Mouse (Mus musculus) thymus, postnatal 10 days (tissue): ENCODE results near the gene Lrrc17.
"Not testable (repeated sequence)": the region's sequence is repeated elsewhere in the genome, so short reads cannot be mapped to it uniquely, and the experiment has no call there.

Experiments
- DNase-seq, 2 experiments: peaks; one replicate each; pipeline ENCODE4 v3.0.0; 2021; ENCODE audit warnings: low spot score in 2 of 2

Gene Lrrc17

DNA sequence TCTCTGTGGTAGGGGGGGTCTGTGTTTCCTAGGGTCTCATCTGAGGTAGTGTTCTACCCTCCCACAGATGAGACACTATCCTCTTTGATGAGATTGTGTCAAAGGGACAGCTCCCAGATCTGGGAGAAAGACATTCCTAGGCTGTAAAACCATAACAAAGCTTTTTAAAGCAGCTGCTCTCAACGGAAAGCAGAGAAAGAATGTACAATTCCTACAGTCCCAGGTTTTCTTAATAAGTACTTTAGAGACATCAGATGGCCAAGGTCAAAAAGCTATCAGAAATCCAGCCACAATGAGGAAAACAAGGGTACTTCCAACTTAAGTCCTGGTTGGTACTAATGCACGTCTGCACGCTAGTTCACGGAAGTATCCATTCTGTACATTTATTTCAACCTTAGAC is 1.1 kb upstream of the Lrrc17 start:
- DNase-seq = no peak

DNA sequence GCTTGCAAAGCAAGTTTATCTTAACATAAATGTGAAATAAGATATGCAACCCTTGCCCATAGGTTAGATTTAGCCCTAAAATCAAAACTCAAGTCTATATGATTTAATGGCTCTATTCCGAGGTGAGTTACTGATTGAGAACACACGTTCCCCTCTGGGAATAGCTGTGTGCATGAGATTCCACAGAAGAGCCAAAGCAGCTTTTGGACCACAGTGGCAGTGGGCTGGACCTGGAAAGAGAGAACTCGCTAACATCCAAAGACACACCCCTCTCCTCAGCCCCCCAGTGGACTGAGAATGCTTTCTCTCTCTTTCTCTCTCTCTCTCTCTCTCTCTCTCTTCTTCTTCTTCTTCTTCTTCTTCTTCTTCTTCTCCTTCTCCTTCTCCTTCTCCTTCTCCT is 1.5 kb downstream of the Lrrc17 start:
- no peak for DNase-seq

DNA sequence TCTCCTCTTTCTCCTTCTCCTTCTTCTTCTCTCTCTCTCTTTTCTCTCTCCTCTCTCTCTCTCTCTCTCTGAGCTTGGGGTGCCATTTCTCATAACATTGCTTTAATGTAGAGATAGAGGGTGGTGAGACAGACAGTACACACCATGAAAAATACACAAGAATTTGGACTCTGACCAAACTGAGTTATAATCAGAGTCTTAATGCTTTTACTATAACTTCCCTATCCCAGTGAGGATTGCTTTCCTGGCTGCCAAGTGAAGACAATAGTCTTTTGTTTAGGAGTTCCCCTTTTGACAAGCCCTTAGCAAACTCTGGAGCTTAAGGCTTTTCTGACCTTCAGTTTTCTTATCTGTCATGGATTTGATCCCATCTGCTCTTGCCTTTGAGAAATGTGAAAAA is 1.9 kb downstream of the Lrrc17 start:
- no peak for DNase-seq

DNA sequence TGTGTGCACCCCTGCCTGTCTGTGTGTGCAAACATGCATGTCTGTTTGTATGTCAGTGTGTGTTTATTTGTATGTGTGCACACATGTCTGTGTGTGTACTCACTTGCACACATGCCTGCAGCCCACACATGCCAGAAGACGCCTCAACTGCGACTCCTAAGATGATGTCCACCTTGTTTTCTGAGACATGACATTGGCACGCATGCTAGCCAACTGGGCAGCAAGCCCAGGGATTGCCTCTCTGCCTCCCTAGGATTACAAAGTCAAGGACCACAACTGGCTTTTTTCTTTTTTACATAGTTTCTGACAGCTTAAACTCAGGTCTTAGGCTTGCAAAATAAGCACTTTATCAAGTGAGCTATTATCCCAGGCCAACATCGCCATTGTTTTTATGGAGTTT is 2.4 kb downstream of the Lrrc17 start:
- no peak for DNase-seq

DNA sequence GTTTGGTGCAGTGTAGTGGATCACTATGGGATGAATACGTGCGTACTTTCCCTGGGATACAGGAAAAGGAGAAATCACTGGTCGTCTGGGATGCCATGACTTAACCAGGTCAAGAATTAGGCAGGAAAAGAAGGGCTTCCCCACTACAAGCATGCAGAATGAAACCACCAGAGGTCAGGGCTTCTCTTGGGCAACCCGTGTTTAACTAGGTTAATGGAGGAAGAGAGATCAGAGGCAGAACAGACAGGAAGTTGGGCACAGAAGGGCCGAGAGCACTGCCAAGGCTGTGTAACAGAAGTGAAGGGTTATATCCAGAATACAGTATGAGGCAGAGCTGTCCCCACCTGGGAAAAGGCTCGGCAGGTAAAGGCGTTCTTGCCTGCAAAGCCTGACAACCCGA is 3.6 kb downstream of the Lrrc17 start:
- no peak for DNase-seq

DNA sequence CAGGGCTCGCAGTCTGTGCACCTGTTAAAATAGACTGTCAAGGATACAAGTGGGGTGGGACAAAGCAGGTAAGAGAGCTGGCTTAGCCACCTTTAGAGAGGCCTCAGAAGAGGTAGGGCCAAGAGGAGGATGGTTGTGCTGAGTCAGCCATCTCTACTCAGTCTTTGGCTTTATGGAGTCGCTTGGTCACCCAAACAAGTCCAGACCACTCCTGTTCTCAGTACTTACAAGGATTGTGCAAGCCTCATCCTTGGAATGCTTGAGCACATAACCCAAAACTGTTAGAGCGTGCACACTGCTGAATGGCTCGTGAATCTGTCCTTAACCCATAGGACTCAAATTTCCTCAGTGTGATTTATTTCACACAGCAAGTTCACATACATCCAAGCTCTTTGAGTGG is 10.3 kb downstream of the Lrrc17 start:
- DNase-seq = no peak

DNA sequence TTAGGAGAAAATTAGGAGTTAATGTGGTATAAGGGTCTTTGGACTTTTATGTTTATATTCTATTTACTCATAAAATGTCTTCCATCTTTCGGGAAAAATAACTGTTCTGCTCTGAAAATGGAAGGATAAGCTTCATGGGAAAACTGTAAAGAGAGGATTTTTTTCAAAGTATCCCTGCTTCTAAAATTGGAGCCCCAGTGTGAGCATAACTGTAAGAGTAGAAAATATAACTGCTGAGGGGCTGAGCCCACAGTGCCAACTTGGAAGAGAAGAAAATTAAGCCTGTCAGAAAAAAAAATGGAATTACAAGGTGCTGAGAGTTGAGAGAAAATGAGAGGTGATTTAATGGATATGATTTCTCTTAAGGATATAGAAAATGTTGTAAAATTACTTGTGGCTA is 11.4 kb downstream of the Lrrc17 start:
- no peak for DNase-seq

DNA sequence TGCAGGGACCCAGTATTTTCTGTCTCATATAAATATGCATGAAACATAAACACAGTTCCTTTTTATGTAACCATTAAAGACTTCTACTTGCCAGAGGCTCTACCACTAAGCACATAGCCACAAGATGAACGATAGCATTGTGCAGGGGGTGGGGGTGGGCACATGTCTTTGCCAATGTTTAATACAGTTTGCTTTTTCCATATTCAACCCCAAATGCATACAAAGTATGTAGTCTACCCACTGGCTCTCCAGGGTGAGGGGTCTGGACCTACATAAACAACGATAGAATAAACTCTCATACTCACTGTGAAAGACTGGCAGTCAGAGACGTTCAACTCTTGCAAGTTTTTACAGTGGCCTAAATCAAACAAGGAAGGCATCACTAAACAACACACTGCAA is 13.1 kb downstream of the Lrrc17 start:
- no peak for DNase-seq

DNA sequence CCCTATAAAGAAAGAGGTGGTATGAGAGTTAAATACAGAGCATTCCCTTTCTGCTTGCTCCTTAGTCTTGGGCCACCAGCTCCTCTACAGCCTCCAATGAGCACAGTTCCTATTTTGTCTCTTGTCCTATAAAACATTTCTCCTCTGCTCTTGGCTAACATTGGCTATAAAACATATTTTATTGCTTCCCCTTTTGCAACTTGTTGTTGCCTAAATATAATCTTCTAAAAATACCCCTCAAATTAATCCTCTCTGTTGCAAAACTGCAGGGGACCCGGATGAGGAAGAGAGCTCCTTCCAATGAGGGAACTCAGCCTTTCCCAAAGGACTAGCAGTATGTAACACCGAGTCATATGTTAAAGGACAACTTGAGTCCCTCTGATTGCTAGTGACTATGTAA is 20.6 kb downstream of the Lrrc17 start:
- no peak for DNase-seq

DNA sequence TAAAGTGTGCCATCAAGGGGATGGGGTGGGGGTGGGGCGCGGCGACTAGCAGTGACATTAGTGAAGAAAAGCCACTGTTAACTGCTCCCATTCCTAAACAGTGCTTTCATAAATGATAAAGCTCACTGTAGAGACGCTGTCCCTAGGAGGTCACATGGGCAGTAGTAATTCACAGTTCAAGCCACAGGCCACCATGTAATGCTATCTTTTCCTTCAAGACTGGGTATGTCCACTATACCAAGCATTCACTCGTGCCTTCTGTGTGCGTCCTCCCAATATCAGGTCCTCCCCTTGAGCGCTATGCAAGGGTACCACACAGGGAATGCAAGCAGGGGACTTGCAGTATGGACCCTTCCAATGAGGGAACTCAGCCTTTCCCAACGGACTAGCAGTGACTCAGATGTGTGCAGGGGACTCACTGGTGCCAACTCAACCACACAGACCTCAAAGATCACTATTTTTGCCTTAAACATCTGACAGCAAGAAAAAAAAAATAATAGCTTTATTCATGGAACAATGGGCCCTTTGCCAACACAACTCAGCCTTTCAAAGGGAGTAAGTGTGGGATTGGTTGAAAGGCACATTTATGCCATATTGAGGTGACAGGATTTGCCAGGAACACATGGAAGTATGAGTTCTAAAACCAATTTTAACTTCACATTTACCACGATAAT is 22.2 kb downstream of the Lrrc17 start:
- DNase-seq = no peak

DNA sequence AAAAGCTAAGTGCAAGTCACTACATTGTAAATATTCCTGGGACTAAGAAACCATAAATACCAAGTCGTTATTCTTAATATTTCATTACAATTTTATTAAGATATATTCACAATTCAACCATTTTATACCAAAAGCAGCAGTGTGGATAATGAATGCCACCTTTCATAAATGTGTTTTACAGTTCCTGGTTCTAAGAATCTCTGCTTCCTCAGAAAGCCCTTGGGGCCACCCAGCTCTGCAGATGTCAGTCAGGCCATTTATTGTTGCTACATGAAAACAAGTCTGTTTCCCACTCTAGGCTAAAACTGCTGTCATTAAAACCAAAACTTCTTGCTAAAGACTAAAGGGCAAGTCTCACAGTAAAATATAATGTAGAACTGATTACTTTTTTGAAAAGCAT is 24.4 kb downstream of the Lrrc17 start:
- no peak for DNase-seq

DNA sequence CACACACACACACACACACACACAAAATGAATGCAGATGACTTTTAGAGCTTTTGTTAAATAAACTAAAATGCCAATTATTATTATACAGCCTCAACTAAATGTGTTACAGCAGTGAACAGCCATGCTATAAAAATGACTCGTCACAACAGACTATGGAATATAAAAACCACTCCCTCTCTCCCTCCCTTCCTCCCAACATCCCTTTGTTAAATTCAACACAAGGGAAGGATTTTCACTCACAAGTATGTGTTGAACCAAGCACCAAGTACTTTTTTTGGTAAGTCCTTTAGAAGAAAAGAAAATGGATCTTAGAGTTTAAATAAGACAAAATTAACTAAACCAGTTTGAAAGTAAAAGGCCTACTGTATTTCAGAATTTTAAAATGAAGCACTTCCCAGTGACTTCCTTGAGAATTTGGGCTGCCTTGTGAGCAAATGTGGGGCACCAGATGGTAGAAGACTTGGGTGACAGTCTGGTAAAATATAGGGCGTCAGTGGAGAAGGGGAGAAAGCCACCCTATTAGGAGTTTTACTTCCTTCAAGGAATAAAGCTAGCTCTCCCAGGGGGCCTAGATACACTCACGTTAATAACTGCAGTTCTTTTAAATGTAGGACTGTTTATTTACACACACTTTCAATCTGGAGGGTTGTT is 29.5 kb downstream of the Lrrc17 start:
- no peak for DNase-seq

DNA sequence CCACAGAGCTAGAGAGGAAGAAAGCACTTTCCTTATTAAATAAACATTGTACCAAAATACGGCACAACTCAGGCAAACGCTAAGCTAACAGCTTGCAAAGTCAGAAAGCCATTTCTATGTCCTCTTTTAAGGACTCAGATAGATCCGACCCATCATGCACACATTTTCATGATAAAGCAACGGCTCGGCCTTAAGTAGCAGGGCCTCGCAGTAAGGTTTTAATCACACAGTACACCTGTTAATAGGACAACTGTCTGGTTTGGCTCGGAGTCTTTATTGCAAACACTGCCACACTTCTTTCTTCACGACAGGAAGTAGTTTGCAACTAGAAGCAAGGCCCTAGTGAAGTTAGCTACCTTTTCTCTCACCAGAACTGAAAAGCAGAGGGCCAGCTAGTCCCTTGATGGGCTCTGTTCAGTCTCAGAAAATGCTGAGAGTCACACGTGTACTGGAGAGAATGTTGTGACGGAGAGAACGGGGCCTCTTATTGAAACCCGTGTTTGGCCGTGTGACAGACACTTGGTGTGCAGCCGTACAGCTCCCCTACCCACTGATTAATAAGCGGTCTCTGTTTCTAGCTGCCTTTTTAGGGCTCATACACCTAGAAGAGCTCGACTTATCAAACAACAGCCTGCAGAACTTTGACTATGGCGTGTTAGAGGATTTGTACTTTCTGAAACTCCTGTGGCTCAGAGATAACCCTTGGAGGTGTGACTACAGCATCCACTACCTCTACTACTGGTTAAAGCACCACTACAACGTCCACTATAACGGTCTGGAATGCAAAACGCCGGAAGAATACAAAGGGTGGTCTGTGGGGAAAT is 31.2 kb downstream of the Lrrc17 start:
- DNase-seq = no peak

DNA sequence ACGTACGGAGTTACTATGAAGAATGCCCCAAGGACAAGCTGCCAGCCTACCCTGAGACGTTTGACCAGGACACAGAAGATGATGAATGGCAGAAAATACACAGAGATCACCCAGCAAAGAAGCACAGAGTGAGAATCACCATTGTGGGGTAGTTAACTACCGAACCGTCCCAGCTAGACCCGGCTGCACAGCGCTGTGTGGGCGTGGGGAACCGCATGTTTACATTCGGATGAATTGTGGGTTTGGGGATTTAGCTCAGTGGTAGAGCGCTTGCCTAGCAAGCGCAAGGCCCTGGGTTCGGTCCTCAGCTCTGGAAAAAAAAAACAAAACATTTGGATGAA is 31.8 kb downstream of the Lrrc17 start:
- DNase-seq = no peak

DNA sequence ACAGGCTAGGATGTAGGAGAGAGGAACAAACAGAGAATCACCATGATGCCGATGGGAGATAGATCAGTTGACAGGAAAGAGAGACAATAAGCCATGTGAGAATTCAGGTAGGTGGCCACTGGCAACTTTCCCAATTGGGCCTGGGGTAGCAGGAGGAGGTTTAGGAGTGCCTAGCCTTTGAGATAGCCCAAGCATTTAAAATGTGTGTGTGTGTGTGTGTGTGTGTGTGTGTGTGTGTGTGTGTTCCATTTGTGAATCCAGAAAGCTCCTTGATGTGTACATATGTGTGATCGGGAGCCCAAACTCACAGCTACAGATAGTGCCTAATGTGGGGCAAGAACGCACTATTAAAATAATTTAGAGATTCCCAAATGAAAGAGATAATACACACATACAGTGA is 34.8 kb downstream of the Lrrc17 start:
- DNase-seq = no peak

DNA sequence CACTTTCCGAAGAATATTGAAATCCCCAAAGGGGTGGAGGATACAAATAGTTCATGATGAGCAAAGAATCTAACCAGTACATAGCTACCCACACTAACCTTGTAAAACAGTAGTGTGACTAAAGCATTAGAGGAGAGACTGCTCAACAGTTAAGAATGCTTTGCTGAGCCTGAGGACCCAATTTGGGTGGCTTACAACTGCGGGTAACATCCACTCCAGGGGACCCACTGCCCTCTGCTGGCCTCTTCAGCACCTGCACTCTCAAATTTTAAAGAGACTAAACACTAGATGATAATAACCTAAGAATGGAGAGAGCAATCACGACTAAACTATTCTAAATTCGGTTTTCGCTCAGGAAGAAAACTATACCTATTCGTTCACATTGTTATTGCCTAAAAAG is 43.4 kb downstream of the Lrrc17 start:
- DNase-seq = peak; percentile 6 to 35

DNA sequence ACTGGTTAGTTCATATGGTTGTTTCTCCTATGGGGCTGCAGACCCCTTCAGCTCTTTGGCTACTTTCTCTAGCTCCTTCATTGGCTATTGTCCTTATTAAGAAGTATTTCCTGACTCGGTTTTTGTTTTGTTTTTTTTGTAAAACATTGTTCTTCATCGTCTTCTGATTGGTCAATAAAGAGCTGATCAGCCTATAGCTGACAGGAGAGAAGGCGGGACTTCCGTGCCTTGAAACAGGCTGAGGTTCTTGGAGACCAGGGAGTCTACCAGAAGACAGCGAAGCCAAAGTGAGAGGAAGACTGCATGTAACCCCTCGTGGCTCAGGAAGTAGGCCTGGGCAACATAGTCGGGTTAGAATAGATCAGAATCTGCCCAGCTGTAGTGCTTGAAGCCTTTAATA is 44.3 kb downstream of the Lrrc17 start:
- DNase-seq = no peak

DNA sequence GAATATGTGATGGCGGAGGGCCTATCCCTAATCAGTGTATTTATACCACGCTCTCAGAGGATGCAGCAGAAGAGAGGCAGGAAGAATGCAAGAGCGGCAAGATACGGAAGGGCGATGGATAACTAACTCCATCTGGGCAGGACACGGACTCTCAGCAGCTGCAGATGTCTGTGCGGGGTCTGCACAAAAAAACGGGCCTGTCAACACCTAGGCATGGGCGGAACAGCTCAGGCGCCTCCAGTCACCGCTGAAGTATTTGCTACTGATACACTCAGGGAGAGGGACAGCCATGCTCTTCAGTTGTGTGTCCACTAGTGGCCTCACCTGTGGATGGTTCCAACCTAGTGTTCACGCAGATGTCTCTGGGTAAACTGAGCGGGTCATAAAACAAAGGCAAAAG is 44.9 kb downstream of the Lrrc17 start:
- DNase-seq = no peak

DNA sequence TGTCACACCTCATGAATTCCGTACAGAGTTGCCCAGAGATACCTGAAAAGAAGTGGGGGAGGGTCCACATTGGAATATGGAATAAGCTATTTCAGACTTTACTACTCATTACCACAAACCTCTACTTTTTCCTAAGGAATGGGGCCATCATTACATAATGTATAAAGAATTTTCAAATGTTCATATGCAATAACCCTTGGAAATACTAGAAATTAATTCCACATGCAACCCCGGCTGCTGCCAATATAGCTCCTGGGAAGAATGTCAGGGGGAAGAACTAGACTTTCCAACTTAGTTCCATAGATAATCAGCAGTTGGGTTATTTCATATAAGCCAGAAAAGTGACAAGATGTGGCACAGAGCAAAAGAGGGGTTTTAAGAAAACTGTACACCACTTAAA is 48.7 kb downstream of the Lrrc17 start:
- no peak for DNase-seq

DNA sequence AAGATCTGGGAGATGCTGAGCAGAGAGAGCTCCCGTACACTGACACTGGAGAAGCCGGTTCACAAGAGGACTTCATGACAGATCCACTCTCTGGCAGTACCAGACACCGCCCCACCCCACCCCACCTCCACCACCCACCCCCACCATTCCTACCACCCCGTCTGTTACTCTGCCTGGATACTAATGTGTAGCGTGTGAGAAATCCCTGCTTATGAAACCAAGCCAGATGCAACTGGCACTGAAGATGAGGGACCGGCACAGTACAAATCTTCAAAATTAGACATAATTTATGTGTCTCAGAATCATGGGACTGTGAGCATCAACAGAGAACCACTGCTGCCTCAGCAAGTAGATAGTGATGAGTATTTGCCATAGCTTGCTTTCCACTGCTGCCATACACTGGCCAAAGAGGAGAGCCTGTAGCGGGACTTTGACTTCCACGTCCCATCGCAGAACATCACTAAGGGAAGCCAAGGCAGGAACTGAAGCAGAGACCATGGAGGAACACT is 49.9 kb downstream of the Lrrc17 start:
- no peak for DNase-seq

DNA sequence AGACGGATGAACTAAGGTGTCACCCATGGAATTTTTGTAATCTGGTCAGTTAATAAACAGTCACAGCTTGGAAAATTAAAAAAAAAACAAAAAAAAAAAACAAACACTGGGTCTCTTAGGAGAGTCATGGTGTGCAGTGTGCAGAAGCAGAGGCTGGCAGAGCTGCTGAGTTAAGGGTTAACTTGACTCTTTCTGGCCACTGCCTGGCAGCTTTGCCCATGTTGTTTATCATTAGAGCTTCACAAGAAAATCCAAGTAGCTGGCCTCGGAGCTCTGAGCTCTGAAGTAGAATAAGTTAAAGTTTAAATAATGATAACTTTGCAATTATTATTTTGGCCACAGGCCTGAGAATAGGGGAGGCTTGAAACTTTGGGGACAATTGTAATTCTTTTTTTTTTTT is 56.2 kb downstream of the Lrrc17 start:
- not testable (repeated sequence) for DNase-seq

DNA sequence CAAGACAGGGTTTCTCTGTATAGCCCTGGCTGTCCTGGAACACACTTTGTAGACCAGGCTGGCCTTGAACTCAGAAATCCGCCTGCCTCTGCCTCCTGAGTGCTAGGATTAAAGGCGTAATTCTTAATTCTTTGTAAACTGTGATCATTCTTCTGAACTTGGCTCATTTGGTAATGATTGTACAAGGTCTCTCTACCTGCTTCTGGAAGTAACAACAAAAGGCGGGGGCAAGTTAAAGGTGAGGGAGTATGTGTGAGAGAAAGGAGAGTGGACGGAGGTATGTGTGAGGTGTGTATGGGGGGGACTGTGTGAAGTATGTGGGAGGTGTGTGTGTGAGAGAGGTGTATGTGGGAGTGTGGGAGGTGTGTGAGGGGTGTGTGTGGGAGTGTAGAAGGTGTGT is 56.6 kb downstream of the Lrrc17 start:
- DNase-seq = no peak

DNA sequence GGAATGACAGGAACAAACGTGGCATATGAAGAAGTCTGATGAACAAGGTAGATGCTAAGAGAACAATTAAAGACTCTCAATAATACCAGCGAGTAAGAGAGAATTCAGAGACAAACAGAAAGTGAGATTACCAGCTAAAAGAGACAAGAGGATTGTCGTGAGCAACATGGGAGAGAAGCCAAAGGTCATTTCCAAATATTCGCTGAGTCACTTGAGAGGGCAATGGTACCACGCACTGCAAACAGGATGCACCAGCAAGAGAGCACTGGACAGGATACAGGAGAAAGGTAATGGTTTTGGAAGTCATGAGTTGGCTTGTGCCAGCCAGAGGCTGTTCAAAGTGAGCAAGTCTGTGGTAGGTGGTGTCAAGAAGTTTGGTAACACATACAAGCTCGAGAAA is 62.6 kb downstream of the Lrrc17 start:
- no peak for DNase-seq
